Mouse (Mus musculus) CD4-positive helper T cell, adult 2 months (primary cell): ENCODE results near the gene 4930524J08Rik.
A peak's percentile ranks its signal among the peaks of the same experiment; 100 is the strongest.

Experiments
- DNase-seq: peaks from one replicate; pipeline ENCODE4 v3.0.0-alpha.2; 2012; ENCODE audit warnings: low read depth, missing footprints, low spot score

The 4930524J08Rik gene

GRCm38 (mm10) chr5:99978699-99979442 is at the start of gene 4930524J08Rik, which contains the start of gene Hnrnpd:
Gene 4930524J08Rik (plus strand): TSS chr5:99979061.
Gene Hnrnpd (minus strand): TSS chr5:99978938.
- peak; percentile 96 for DNase-seq

GRCm38 (mm10) chr5:99931910-99932309 is 47.0 kb upstream of the 4930524J08Rik start:
- no peak for DNase-seq

GRCm38 (mm10) chr5:99939440-99939839 is 39.4 kb upstream of the 4930524J08Rik start:
- DNase-seq, result no peak

GRCm38 (mm10) chr5:99941273-99941672 is 37.6 kb upstream of the 4930524J08Rik start:
- no peak for DNase-seq

GRCm38 (mm10) chr5:99941776-99942502 is 36.9 kb upstream of the 4930524J08Rik start:
- no peak for DNase-seq

GRCm38 (mm10) chr5:99952513-99952912 is 26.3 kb upstream of the 4930524J08Rik start:
- DNase-seq, result no peak

GRCm38 (mm10) chr5:99953883-99954282 is 25.0 kb upstream of the 4930524J08Rik start:
- DNase-seq, result no peak

- no peak for DNase-seq
These were observed 20.2 kb upstream of the 4930524J08Rik start for GRCm38 (mm10) chr5:99958666-99959065.

- no peak for DNase-seq
These were observed 19.5 kb upstream of the 4930524J08Rik start for GRCm38 (mm10) chr5:99959236-99959936.

GRCm38 (mm10) chr5:99959960-99960359 is 18.9 kb upstream of the 4930524J08Rik start:
- no peak for DNase-seq

- DNase-seq, result peak; percentile 37
These were observed 4.9 kb upstream of the 4930524J08Rik start for GRCm38 (mm10) chr5:99973941-99974340.

GRCm38 (mm10) chr5:99975061-99975460 is 3.8 kb upstream of the 4930524J08Rik start:
- DNase-seq, result no peak

- no peak for DNase-seq
These were observed 3.1 kb upstream of the 4930524J08Rik start for GRCm38 (mm10) chr5:99975776-99976175.

GRCm38 (mm10) chr5:99976334-99976955 is 2.4 kb upstream of the 4930524J08Rik start:
- no peak for DNase-seq

- peak; percentile 80 for DNase-seq
These were observed 1.2 kb upstream of the 4930524J08Rik start for GRCm38 (mm10) chr5:99977516-99978301.

- no peak for DNase-seq
These were observed 4.7 kb downstream of the 4930524J08Rik start for GRCm38 (mm10) chr5:99983452-99984061.

GRCm38 (mm10) chr5:99994166-99994565 is 15.3 kb downstream of the 4930524J08Rik start:
- no peak for DNase-seq

GRCm38 (mm10) chr5:99994680-99995079 is 15.8 kb downstream of the 4930524J08Rik start:
- DNase-seq, result no peak

- DNase-seq, result no peak
These were observed 21.2 kb downstream of the 4930524J08Rik start for GRCm38 (mm10) chr5:100000048-100000447.

GRCm38 (mm10) chr5:100000500-100000899 is 21.6 kb downstream of the 4930524J08Rik start:
- no peak for DNase-seq
